Mouse (Mus musculus): ENCODE measurements around the gene Fam186b. TPM values are rescaled to one million over a fixed set of nuclear protein-coding genes. Genes with fewer than 3 reads are reported as not detected.

Fam186b gene
- polyA plus RNA-seq, 1 experiment from 2014 or later: 0.05 TPM

DNA sequence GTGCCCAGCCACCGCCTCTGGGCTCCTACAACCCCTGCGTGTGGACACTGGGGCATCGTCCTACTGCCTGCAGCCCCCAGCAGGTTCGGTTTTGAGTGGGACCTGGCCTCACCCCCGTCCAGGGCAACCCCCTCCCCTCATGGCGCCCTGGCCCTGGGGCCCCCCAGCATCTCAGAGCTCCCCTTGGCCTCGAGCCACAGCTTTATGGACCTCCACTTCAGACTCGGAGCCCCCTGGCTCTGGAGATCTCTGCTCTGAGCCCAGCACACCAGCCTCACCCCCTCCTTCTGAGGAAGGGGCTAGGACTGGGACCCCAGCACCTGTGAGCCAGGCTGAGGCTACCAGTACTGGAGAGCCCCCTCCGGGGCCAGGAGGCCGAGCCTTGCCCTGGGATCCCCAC is 53.6 kb downstream of the Fam186b start:
- TF ChIP-seq CTCF (IDR thresholded peaks at IDR 0.05; ENCODE audit: low read depth): no peak
- DNase-seq (no peak), ATAC-seq (ENCODE audit: insufficient read depth) (no peak)
- Histone ChIP-seq H3K9ac (no peak overlapping the region), H3K4me1 (ENCODE audit: insufficient read depth) (no peaks in the 10 kb centered on the region), H3K4me3 (ENCODE audit: low read depth, low read length) (no peak overlapping the region), H3K9me3 (ENCODE audit: low read depth, low read length) (no peaks in the 10 kb centered on the region), H3K27me3 (ENCODE audit: insufficient read depth, low read length) (no peaks in the 10 kb centered on the region), H3K36me3 (ENCODE audit: insufficient read depth) (peaks cover 57% of the 10 kb centered on the region), H3K4me2 (no peak overlapping the region), H3K27ac (ENCODE audit: low read depth) (no peak overlapping the region)
- 92% methylated on average over 9 of the region's 10 CpGs for WGBS

DNA sequence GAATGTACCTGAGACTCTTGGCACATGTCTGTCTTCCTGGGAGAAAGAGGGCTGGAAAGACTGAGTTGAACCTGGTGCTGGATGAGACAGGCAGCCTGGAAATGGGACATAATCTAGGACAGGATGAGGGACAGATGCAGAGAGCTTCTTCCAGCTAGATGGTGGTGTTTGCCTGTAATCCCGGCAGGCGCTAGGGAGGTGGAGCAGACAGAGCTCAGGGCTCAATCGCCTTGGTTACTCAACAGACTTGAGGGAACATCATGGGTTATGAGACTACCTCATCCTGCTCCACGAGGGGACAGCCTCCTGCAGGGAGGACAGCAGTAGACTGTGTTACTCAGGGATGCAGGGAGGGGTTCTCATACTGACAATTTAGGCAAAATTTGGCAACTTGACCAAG is 54.4 kb downstream of the Fam186b start:
- no peaks in the 10 kb centered on the region for H3K4me1 ChIP-seq (ENCODE audit: insufficient read depth)
- peaks cover 49% of the 10 kb centered on the region for H3K36me3 ChIP-seq (ENCODE audit: insufficient read depth)
- no peaks in the 10 kb centered on the region for H3K9me3 ChIP-seq (ENCODE audit: low read depth, low read length)
- H3K4me2 ChIP-seq: no peak overlapping the region
- WGBS: 71% methylated on average over 4 of the region's 4 CpGs
- no peak overlapping the region for H3K4me3 ChIP-seq (ENCODE audit: low read depth, low read length)
- no peak for TF ChIP-seq CTCF (IDR thresholded peaks at IDR 0.05; ENCODE audit: low read depth)
- ATAC-seq (ENCODE audit: insufficient read depth): no peak
- H3K27me3 ChIP-seq (ENCODE audit: insufficient read depth, low read length): no peaks in the 10 kb centered on the region
- no peak overlapping the region for H3K9ac ChIP-seq
- H3K27ac ChIP-seq (ENCODE audit: low read depth): no peak overlapping the region
- DNase-seq: no peak

DNA sequence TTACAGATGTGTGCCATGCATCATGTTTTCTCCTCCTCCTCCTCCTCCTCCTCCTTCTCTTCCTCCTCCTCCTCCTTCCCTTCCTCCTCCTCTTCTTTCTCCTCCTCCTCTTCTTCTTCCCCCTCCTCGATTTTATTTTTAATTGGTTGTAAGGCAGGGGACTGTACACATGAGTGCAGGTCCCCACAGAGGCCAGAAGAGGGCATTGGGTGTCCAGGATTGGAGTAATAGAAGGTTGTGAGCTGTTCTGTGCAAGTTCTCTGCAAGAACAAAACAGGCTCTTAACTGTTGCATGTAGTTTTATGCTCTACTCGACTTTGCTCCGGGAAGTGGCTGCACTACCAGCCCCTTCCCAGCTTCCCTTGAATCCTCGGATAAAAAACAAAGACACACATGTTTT is 55.6 kb downstream of the Fam186b start:
- WGBS: 73% methylated on average over 4 of the region's 4 CpGs
- ATAC-seq (ENCODE audit: insufficient read depth): no peak

DNA sequence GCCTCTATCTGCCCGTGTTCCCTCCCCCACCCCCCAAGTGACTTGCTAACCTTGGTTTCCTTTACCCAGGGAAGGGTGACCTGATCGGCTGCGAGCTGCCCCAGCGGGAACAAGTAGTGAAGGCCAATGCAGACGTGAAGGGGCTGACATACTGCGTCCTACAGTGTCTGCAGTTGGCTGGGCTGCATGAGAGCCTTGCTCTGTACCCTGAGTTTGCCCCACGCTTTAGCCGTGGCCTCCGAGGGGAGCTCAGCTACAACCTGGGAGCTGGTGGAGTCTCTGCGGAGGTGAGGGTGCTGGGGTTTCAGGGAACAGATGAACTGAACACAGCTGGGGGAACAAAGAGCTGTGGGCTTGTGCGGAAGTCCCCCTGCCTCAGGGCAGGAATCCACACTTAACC is 57.7 kb downstream of the Fam186b start:
- H3K9me3 ChIP-seq (ENCODE audit: low read depth, low read length): no peaks in the 10 kb centered on the region
- no peak overlapping the region for H3K9ac ChIP-seq
- no peak overlapping the region for H3K27ac ChIP-seq (ENCODE audit: low read depth)
- 57% methylated on average over 11 of the region's 11 CpGs for WGBS
- H3K4me2 ChIP-seq: no peak overlapping the region
- no peaks in the 10 kb centered on the region for H3K27me3 ChIP-seq (ENCODE audit: insufficient read depth, low read length)
- no peaks in the 10 kb centered on the region for H3K4me1 ChIP-seq (ENCODE audit: insufficient read depth)
- no peak for DNase-seq
- H3K4me3 ChIP-seq (ENCODE audit: low read depth, low read length): no peak overlapping the region
- peaks cover 17% of the 10 kb centered on the region; the same call in 1 of the 2 replicates for H3K36me3 ChIP-seq (ENCODE audit: insufficient read depth)
- no peak for ATAC-seq (ENCODE audit: insufficient read depth)
- TF ChIP-seq CTCF (IDR thresholded peaks at IDR 0.05; ENCODE audit: low read depth): no peak

More for the DNA sequence above, 55.6 kb downstream of the Fam186b start:
- Histone ChIP-seq H3K4me2 (no peak overlapping the region), H3K9me3 (ENCODE audit: low read depth, low read length) (no peaks in the 10 kb centered on the region), H3K4me3 (ENCODE audit: low read depth, low read length) (no peak overlapping the region), H3K36me3 (ENCODE audit: insufficient read depth) (peaks cover 38% of the 10 kb centered on the region), H3K27me3 (ENCODE audit: insufficient read depth, low read length) (no peaks in the 10 kb centered on the region), H3K4me1 (ENCODE audit: insufficient read depth) (no peaks in the 10 kb centered on the region), H3K27ac (ENCODE audit: low read depth) (no peak overlapping the region), H3K9ac (no peak overlapping the region)
- TF ChIP-seq CTCF (IDR thresholded peaks at IDR 0.05; ENCODE audit: low read depth): peak; percentile 47
- DNase-seq: peak; percentile 32

DNA sequence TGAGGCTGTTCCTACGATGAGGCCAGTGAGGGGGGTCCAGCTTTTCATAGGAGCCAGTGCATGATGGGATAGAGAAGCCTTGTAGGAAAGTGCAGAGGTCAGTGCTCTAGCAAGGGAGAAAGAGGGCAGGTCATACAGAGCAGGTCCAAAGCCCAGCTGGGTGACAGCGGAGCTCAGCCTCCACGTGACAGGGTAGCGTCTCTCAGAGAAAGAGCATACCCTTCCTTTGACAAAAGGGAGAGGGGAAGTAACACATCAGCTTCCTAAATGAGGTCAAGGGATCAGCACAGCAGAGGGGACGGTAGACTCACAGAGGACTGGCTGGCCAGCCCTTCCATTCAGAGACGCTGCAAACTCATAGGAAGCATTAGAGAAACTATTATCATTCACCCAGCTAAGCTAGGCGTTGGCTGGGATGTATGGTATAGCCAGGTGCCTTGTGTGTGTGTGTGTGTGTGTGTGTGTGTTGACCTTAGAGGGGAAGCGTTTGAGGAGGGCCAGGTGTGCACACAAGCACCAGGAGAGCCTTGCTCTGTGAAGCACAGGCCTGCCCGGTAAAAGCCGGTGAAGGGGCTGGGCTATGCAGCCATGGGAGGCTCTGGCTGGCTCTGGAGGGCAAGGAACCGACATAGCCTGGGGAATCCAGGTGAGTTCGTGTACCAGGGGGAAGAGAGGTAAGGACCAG is 61.2 kb downstream of the Fam186b start:
- 34% methylated on average over 12 of the region's 12 CpGs for WGBS
- no peaks in the 10 kb centered on the region for H3K36me3 ChIP-seq (ENCODE audit: insufficient read depth)
- H3K27ac ChIP-seq (ENCODE audit: low read depth): no peak overlapping the region
- H3K27me3 ChIP-seq (ENCODE audit: insufficient read depth, low read length): peaks cover 17% of the 10 kb centered on the region
- no peak overlapping the region for H3K4me2 ChIP-seq
- no peaks in the 10 kb centered on the region for H3K4me1 ChIP-seq (ENCODE audit: insufficient read depth)
- H3K4me3 ChIP-seq (ENCODE audit: low read depth, low read length): no peak overlapping the region
- DNase-seq: no peak
- TF ChIP-seq CTCF (IDR thresholded peaks at IDR 0.05; ENCODE audit: low read depth): no peak
- ATAC-seq (ENCODE audit: insufficient read depth): no peak
- H3K9ac ChIP-seq: no peak overlapping the region
- H3K9me3 ChIP-seq (ENCODE audit: low read depth, low read length): no peaks in the 10 kb centered on the region

DNA sequence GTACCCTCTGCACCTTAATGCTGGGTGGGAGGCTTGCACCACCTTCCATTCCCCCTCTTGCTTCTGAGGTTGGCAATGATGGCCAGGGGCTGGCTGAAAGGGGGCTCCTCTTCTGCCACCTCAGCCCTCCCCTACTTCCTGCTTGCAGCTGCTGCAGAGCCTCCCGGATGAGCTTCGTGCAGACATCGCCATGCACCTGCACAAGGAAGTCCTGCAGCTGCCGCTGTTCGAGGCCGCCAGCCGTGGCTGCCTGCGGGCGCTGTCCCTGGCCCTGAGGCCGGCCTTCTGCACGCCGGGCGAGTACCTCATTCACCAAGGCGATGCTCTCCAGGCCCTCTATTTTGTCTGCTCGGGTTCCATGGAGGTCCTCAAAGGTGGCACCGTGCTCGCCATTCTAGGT is 62.0 kb downstream of the Fam186b start:
- 49% methylated on average over 17 of the region's 17 CpGs for WGBS
- H3K27me3 ChIP-seq (ENCODE audit: insufficient read depth, low read length): peaks cover 17% of the 10 kb centered on the region
- H3K27ac ChIP-seq (ENCODE audit: low read depth): no peak overlapping the region
- H3K9ac ChIP-seq: no peak overlapping the region
- ATAC-seq (ENCODE audit: insufficient read depth): no peak
- no peak for DNase-seq
- H3K4me1 ChIP-seq (ENCODE audit: insufficient read depth): no peaks in the 10 kb centered on the region
- H3K4me2 ChIP-seq: no peak overlapping the region
- no peak for TF ChIP-seq CTCF (IDR thresholded peaks at IDR 0.05; ENCODE audit: low read depth)
- H3K4me3 ChIP-seq (ENCODE audit: low read depth, low read length): no peak overlapping the region
- H3K9me3 ChIP-seq (ENCODE audit: low read depth, low read length): no peaks in the 10 kb centered on the region
- no peaks in the 10 kb centered on the region for H3K36me3 ChIP-seq (ENCODE audit: insufficient read depth)

DNA sequence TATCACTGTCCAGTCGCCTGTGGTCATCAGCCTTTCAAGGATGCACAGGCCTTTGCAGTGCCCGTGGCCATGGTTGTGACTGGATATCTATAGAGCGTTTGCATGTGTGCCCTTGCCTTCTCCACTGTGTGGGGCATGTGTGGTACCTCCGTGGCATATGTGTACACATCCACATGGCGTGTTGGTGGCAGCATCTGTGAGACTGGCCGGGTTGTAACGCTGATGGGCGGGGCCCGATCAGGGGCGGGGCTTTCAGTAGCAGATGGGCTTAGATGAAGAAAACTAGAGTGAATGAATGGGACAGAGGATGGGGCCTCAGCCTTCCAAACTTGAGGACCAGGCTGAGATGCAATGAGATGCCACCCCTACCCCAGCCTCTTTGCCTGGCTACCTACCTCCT is 63.7 kb downstream of the Fam186b start:
- Histone ChIP-seq H3K4me1 (ENCODE audit: insufficient read depth) (no peaks in the 10 kb centered on the region), H3K27me3 (ENCODE audit: insufficient read depth, low read length) (peaks cover 33% of the 10 kb centered on the region), H3K4me2 (no peak overlapping the region), H3K9ac (no peak overlapping the region), H3K4me3 (ENCODE audit: low read depth, low read length) (no peak overlapping the region), H3K9me3 (ENCODE audit: low read depth, low read length) (no peaks in the 10 kb centered on the region), H3K36me3 (ENCODE audit: insufficient read depth) (no peaks in the 10 kb centered on the region), H3K27ac (ENCODE audit: low read depth) (no peak overlapping the region)
- no peak for TF ChIP-seq CTCF (IDR thresholded peaks at IDR 0.05; ENCODE audit: low read depth)
- WGBS: 59% methylated on average over 10 of the region's 10 CpGs
- ATAC-seq (ENCODE audit: insufficient read depth): no peak
- DNase-seq: no peak

Measured in lung, embryonic 14.5 days (tissue).